Mouse (Mus musculus) bone marrow, adult 2 months (tissue): Measurements from ENCODE around the gene Rplp0. TPM values are rescaled to one million over a fixed set of nuclear protein-coding genes. Genes with fewer than 3 reads are reported as not detected.

Experiments used
- H3K27ac ChIP-seq: fragments of 200-500 bp; 2 replicates; pipeline ENCODE4 v1.5.1; 2012; ENCODE audit warnings: low read depth, mild to moderate bottlenecking, control low read depth, inconsistent platforms, low read length; ENCODE audit not compliant: control insufficient read depth, poor library complexity, insufficient read depth
- H3K4me1 ChIP-seq: fragments of 200-500 bp; 2 replicates; pipeline ENCODE4 v1.6.1; 2011; ENCODE audit warnings: low read length; ENCODE audit not compliant: control insufficient read depth, insufficient read depth
- H3K4me3 ChIP-seq: fragments of 200-500 bp; replicated peaks from 2 replicates; pipeline ENCODE3; 2011; ENCODE audit warnings: mild to moderate bottlenecking, low read depth, low read length, control low read depth; ENCODE audit not compliant: control insufficient read depth
- CTCF ChIP-seq: fragments of 200-500 bp; IDR thresholded peaks from 2 replicates; pipeline ENCODE4 v1.5.1; 2011; ENCODE audit warnings: low read length, control low read depth; ENCODE audit not compliant: control insufficient read depth, insufficient read depth
- POLR2A ChIP-seq: fragments of 200-500 bp; IDR thresholded peaks from 2 replicates; pipeline ENCODE4 v1.6.1; 2011; ENCODE audit warnings: low read depth, mild to moderate bottlenecking, control low read depth, low read length, borderline replicate concordance; ENCODE audit not compliant: control insufficient read depth
- WGBS: fragments of 180-500 bp; shearing (Covaris S2); methylation state at CpG from one replicate; pipeline ENCODE4 v1.1.7; 2018; 5-methylcytosine and 5-hydroxymethylcytosine counted together
- polyA plus RNA-seq: library from polyadenylated mRNA; stranded (reverse); fragments of >200 nt; gene quantifications from 2 replicates; pipeline ENCODE4 v1.2.4, GENCODE M21; 2011; ENCODE audit warnings: low replicate concordance; ENCODE audit not compliant: missing spikeins, insufficient read depth, insufficient read length

Gene Rplp0
- polyA plus RNA-seq, 1 experiment = 1,167 TPM

- no peak overlapping the region for H3K27ac ChIP-seq
- H3K4me1 ChIP-seq = no peaks in the 10 kb centered on the region
- WGBS = 95% methylated on average over 2 of the region's 2 CpGs
- TF ChIP-seq POLR2A = no peak
- no peak for TF ChIP-seq CTCF
- no peak overlapping the region for H3K4me3 ChIP-seq
Observed at GRCm38 (mm10) chr5:115586780-115587179, 27.5 kb downstream of the Rplp0 start.

GRCm38 (mm10) chr5:115591028-115591427, 31.8 kb downstream of the Rplp0 start:
- TF ChIP-seq POLR2A = no peak
- no peak for TF ChIP-seq CTCF
- WGBS = 24% methylated on average over 11 of the region's 11 CpGs
- no peaks in the 10 kb centered on the region for H3K4me1 ChIP-seq
- no peak overlapping the region for H3K27ac ChIP-seq
- no peak overlapping the region for H3K4me3 ChIP-seq

DNA sequence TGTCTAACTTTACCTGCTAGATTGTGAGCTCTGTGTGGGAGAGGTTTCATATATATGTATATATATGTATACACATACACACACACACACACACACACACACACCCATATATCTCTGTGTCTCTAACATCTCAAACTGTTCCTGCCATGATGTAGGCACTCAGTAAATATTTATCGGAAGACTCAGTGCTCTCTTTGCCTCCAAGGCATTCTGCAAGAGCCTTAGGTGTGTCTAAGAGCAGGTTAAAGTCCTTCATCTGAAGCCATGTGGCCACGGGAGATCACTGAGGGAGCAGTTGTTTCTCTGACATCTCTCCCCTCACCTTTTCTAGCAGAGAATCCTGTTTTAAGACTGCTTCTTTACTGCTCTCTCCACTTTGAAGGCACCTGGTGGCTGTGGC, 32.2 kb downstream of the Rplp0 start:
- TF ChIP-seq CTCF (no peak), POLR2A (no peak)
- H3K4me3 ChIP-seq = no peak overlapping the region
- 93% methylated on average over 2 of the region's 2 CpGs for WGBS
- H3K27ac ChIP-seq = no peak overlapping the region
- no peaks in the 10 kb centered on the region for H3K4me1 ChIP-seq

DNA sequence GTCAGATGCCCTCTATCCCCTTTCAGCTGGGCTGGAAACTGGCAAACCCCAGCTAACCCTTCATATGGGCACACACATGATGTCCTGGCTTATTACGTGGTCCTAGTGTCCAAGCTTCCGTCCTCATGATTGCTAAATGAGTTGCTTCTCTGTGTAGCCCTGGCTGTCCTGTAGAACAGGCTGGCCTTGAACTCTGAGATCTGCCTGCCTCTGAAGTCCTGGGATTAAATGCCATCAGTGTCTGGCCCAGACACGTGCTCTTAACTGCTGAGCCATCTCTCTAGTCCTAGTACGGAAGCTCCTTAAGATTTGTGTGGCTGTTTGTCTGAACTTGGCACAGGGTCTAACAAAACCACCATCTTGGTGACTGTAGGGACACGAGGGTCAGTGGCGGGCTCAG, 44.3 kb downstream of the Rplp0 start:
- Histone ChIP-seq H3K4me1 (no peaks in the 10 kb centered on the region), H3K4me3 (no peak overlapping the region), H3K27ac (no peak overlapping the region)
- TF ChIP-seq POLR2A (no peak), CTCF (no peak)
- 85% methylated on average over 6 of the region's 6 CpGs for WGBS

DNA sequence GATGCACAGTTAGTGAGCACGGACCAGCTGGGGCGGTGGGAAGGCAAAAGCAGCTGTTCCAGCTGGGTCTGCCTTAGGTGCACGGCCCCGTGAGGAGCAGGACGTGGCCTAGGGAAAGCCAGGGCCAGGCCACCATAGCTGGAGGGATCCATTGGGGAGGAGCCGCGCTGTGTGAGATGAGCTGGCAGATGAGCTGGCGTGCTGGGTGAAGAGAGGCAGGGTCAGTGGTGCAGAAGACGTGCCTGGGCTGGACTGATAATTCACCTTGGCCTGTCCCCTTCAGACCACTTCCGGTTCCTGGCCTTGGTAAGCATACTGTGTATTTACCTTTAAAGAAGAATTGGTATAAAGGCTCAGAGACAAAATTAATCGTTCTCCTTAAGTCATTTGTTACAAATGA, 52.3 kb downstream of the Rplp0 start:
- H3K27ac ChIP-seq = peak overlapping the region; percentile 24

More for the DNA sequence above, 52.3 kb downstream of the Rplp0 start:
- Histone ChIP-seq H3K4me1 (no peaks in the 10 kb centered on the region; the same call in 1 of the 2 replicates), H3K4me3 (no peak overlapping the region)
- TF ChIP-seq POLR2A = no peak
- TF ChIP-seq CTCF = no peak
- 75% methylated on average over 11 of the region's 11 CpGs for WGBS

Other genes starting within 250 kb of the Rplp0 start
- 61.2 and 61.4 TPM in 2 replicates for gene Srsf9, start 232.3 kb upstream of the Rplp0 start, polyA plus RNA-seq
- 7.3 and 7.8 TPM in 2 replicates for gene Gatc, start 218.3 kb upstream of the Rplp0 start, polyA plus RNA-seq
- 13.2 and 18.3 TPM in 2 replicates for gene Triap1, start 218.2 kb upstream of the Rplp0 start, polyA plus RNA-seq
- 238 and 259 TPM in 2 replicates for gene Cox6a1, start 210.5 kb upstream of the Rplp0 start, polyA plus RNA-seq
- 0.61 and 0.95 TPM in 2 replicates for gene Msi1, start 129.9 kb upstream of the Rplp0 start, polyA plus RNA-seq
- gene Pla2g1b, start 93.2 kb upstream of the Rplp0 start, polyA plus RNA-seq = 10.3 TPM in 1 of 2 replicates, not detected in the other
- gene Sirt4, start 74.7 kb upstream of the Rplp0 start, polyA plus RNA-seq = 9.0 and 13.2 TPM in 2 replicates
- 32.5 and 71.6 TPM in 2 replicates for gene Pxn, start 52.8 kb upstream of the Rplp0 start, polyA plus RNA-seq
- gene Gcn1l1, start 5.8 kb downstream of the Rplp0 start, polyA plus RNA-seq = 23.3 and 38.4 TPM in 2 replicates
- 22.3 and 32.5 TPM in 2 replicates for gene Rab35, start 72.4 kb downstream of the Rplp0 start, polyA plus RNA-seq
- gene Bicdl1, start 172.2 kb downstream of the Rplp0 start, polyA plus RNA-seq = 4.2 and 6.1 TPM in 2 replicates